Mouse (Mus musculus) CH12.LX (cell line): Measurements from ENCODE around the gene Hdc. TPM values are rescaled to one million over a fixed set of nuclear protein-coding genes. Genes with fewer than 3 reads are reported as not detected.

ENCODE experiments used
- DNase-seq: peaks from one replicate; pipeline ENCODE4 v3.0.0-alpha.2; 2013; ENCODE audit errors: extremely low read depth
- H3K27ac ChIP-seq: 2 replicates; pipeline ENCODE4 v1.5.1; 2012; ENCODE audit warnings: low read depth, mild to moderate bottlenecking, control low read depth, moderate library complexity; ENCODE audit not compliant: insufficient read depth
- H3K27me3 ChIP-seq: replicated peaks from 2 replicates; pipeline ENCODE3; 2012; ENCODE audit warnings: inconsistent platforms
- H3K36me3 ChIP-seq, 2 experiments: replicated peaks in 1 of 2; 2 replicates each; pipeline versions ENCODE3 to v1.6.1; 2012; ENCODE audit warnings: inconsistent platforms in 1 of 2, low read length in 1 of 2, mild to moderate bottlenecking in 1 of 2, mixed read lengths in 1 of 2, moderate library complexity in 1 of 2; ENCODE audit not compliant: control insufficient read depth in 1 of 2, insufficient read depth in 1 of 2
- H3K4me1 ChIP-seq, 2 experiments: 2 replicates each; pipeline ENCODE4 v1.6.1; 2012; ENCODE audit warnings: inconsistent platforms in 1 of 2, moderate library complexity in 1 of 2; ENCODE audit not compliant: insufficient read depth in 2 of 2, control insufficient read depth in 1 of 2
- H3K4me2 ChIP-seq: 2 replicates; pipeline ENCODE4 v1.6.1; 2012; ENCODE audit warnings: low read depth, mild to moderate bottlenecking, control low read depth; ENCODE audit not compliant: poor library complexity, insufficient read depth, severe bottlenecking
- H3K4me3 ChIP-seq, 3 experiments: fragments of 150-350 bp in 1 of 3; sonication (generic) in 1 of 3; replicated peaks in 1 of 3; 2 replicates each; pipeline versions ENCODE3 to v1.5.1; 2011 to 2012; ENCODE audit warnings: low read depth in 2 of 3, low read length in 2 of 3, mild to moderate bottlenecking in 2 of 3, moderate library complexity in 2 of 3, control low read depth in 1 of 3, improper control_type of control experiment in 1 of 3, inconsistent platforms in 1 of 3, mixed read lengths in 1 of 3; ENCODE audit not compliant: poor library complexity in 1 of 3
- H3K79me2 ChIP-seq: replicated peaks from 2 replicates; pipeline ENCODE4 v1.6.1; 2012; ENCODE audit warnings: mild to moderate bottlenecking, moderate library complexity; ENCODE audit not compliant: control insufficient read depth, poor library complexity, insufficient read depth, severe bottlenecking; ENCODE audit errors: extremely low read depth
- H3K9ac ChIP-seq: 2 replicates; pipeline ENCODE4 v1.6.1; 2012; ENCODE audit warnings: low read depth, mild to moderate bottlenecking, control low read depth, moderate library complexity; ENCODE audit not compliant: insufficient read depth
- H3K9me3 ChIP-seq: replicated peaks from 2 replicates; pipeline ENCODE3; 2012; ENCODE audit warnings: low read length, inconsistent platforms, mixed read lengths
- E2F4 ChIP-seq: IDR thresholded peaks from 2 replicates; pipeline ENCODE4 v1.6.1; 2011; ENCODE audit warnings: low read depth, low read length, improper control_type of control experiment; ENCODE audit not compliant: insufficient replicate concordance
- ELF1 ChIP-seq: IDR thresholded peaks from 2 replicates; pipeline ENCODE4 v1.6.1; 2014; ENCODE audit warnings: low read depth, mild to moderate bottlenecking, inconsistent platforms, low read length, improper control_type of control experiment
- HCFC1 ChIP-seq: IDR thresholded peaks from 2 replicates; pipeline ENCODE4 v1.6.1; 2012; ENCODE audit warnings: low read depth, mild to moderate bottlenecking, inconsistent platforms, low read length, improper control_type of control experiment
- IRF4 ChIP-seq: IDR thresholded peaks from 2 replicates; pipeline ENCODE4 v1.6.1; 2014; ENCODE audit warnings: low read depth, mild to moderate bottlenecking, inconsistent platforms, low read length, improper control_type of control experiment
- JUND ChIP-seq: conservative IDR thresholded peaks from 2 replicates; pipeline ENCODE4 v1.6.1; 2011; ENCODE audit warnings: low read depth, low read length, improper control_type of control experiment
- MAFK ChIP-seq: IDR thresholded peaks from 2 replicates; pipeline ENCODE4 v1.6.1; 2011; ENCODE audit warnings: low read length, improper control_type of control experiment; ENCODE audit not compliant: insufficient replicate concordance
- MXI1 ChIP-seq: IDR thresholded peaks from 2 replicates; pipeline ENCODE4 v1.6.1; 2011; ENCODE audit warnings: mild to moderate bottlenecking, low read depth, low read length, improper control_type of control experiment
- NELFE ChIP-seq: IDR thresholded peaks from 2 replicates; pipeline ENCODE4 v1.6.1; 2011; ENCODE audit warnings: low read depth, low read length, improper control_type of control experiment
- RCOR1 ChIP-seq: conservative IDR thresholded peaks from 2 replicates; pipeline ENCODE4 v1.6.1; 2012; ENCODE audit warnings: low read depth, mild to moderate bottlenecking, inconsistent platforms, low read length, improper control_type of control experiment
- SMC3 ChIP-seq: IDR thresholded peaks from 2 replicates; pipeline ENCODE4 v1.6.1; 2011; ENCODE audit warnings: low read depth, low read length, improper control_type of control experiment
- UBTF ChIP-seq: IDR thresholded peaks from 2 replicates; pipeline ENCODE4 v1.6.1; 2012; ENCODE audit warnings: low read depth, mild to moderate bottlenecking, inconsistent platforms, low read length, improper control_type of control experiment, moderate library complexity
- USF2 ChIP-seq: conservative IDR thresholded peaks from 2 replicates; pipeline ENCODE4 v1.6.1; 2011; ENCODE audit warnings: low read depth, low read length, improper control_type of control experiment
- ZC3H11A ChIP-seq: IDR thresholded peaks from 2 replicates; pipeline ENCODE4 v1.6.1; 2012; ENCODE audit warnings: low read depth, mild to moderate bottlenecking, inconsistent platforms, low read length, improper control_type of control experiment
- ZMIZ1 ChIP-seq: IDR thresholded peaks from 2 replicates; pipeline ENCODE4 v1.6.1; 2012; ENCODE audit warnings: low read depth, mild to moderate bottlenecking, inconsistent platforms, low read length, improper control_type of control experiment
- dilution Hi-C: fragments of 300-500 bp; cut with MboI; formaldehyde crosslinking; loops from 2 replicates; pipeline ENCODE4 v1.14.3; 2020; ENCODE audit warnings: low sequenced_read_pairs; ENCODE audit not compliant: extremely low pct_unique_long_range_greater_than_20kb, extremely low pct_ligation_motif_present
- in situ Hi-C: fragments of 300-500 bp; cut with MboI; formaldehyde crosslinking; loops from 3 replicates; pipeline ENCODE4 v1.14.3; 2019; ENCODE audit warnings: low sequenced_read_pairs, low pct_ligation_motif_present, low pct_unique_long_range_greater_than_20kb, mixed read lengths
- polyA plus RNA-seq: library from polyadenylated mRNA; unstranded; fragments of >175 nt; gene quantifications from 2 replicates; pipeline ENCODE4 v1.2.1, GENCODE M21; 2012; ENCODE audit warnings: low read depth; ENCODE audit not compliant: insufficient read length
- total RNA-seq, 2 experiments: library from RNA; depleted of rRNA; stranded (reverse); fragments of 300-350 nt in 1 of 2; fragments of >200 nt in 1 of 2; gene quantifications; 2 replicates each; pipeline ENCODE4 v1.2.3; 2012 to 2014

The Hdc gene
- total and polyA plus RNA-seq, 3 experiments = 1.5 to 1.8 (median 1.6) TPM

DNA sequence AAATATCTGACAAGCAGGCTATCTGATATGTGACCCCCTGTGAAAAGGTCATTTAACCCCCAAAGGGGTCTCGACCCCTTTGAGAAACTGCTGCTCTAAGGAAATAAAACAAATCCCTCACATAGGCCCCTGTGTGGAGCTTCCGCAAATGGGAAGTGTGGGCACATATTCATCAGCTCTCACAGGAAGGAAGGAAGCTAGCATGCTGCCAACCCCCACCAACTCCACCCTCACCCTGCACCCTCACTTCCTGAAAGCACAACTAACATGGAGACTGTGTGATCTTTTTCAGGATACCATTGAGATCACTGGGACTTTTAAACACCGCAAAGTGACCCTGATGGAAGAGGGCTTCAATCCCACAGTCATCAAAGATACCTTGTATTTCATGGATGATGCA is 31.6 kb downstream of the Hdc start:
- Histone ChIP-seq H3K4me2 (no peak overlapping the region), H3K27me3 (no peaks in the 10 kb centered on the region), H3K4me1 (no peaks in the 10 kb centered on the region), H3K4me3 (no peak overlapping the region), H3K9ac (no peak overlapping the region), H3K27ac (no peak overlapping the region), H3K79me2 (no peaks in the 10 kb centered on the region), H3K36me3 (no peaks in the 10 kb centered on the region), H3K9me3 (no peaks in the 10 kb centered on the region)
- dilution Hi-C loops (no loop called here), in situ Hi-C loops (no loop called here)
- no peak for TF ChIP-seq ZMIZ1
- TF ChIP-seq UBTF = no peak
- TF ChIP-seq MXI1 = no peak
- TF ChIP-seq E2F4 = no peak
- no peak for TF ChIP-seq RCOR1
- no peak for TF ChIP-seq SMC3
- no peak for TF ChIP-seq MAFK
- no peak for TF ChIP-seq ELF1
- no peak for TF ChIP-seq USF2
- no peak for TF ChIP-seq NELFE
- no peak for TF ChIP-seq JUND
- no peak for DNase-seq

GRCm38 (mm10) chr2:126584621-126585369 is 34.3 kb downstream of the Hdc start:
- no peaks in the 10 kb centered on the region; a peak in 1 of 4 replicates for H3K4me1 ChIP-seq
- no peak overlapping the region for H3K27ac ChIP-seq
- no peak overlapping the region for H3K9ac ChIP-seq
- H3K4me3 ChIP-seq = no peak overlapping the region
- H3K79me2 ChIP-seq = no peaks in the 10 kb centered on the region
- H3K27me3 ChIP-seq = no peaks in the 10 kb centered on the region
- no peaks in the 10 kb centered on the region for H3K36me3 ChIP-seq
- DNase-seq = no peak
- H3K4me2 ChIP-seq = no peak overlapping the region
- in situ Hi-C loops (no loop called here), dilution Hi-C loops (no loop called here)
- no peak for TF ChIP-seq RCOR1
- no peak for TF ChIP-seq ZC3H11A
- no peak for TF ChIP-seq IRF4
- no peak for TF ChIP-seq ZMIZ1
- TF ChIP-seq HCFC1 = no peak
- no peaks in the 10 kb centered on the region for H3K9me3 ChIP-seq
